Mouse (Mus musculus): ENCODE measurements around the gene Plxnb2.

The Plxnb2 gene

GRCm38 (mm10) chr15:89148496-89149270 lies 31.9 kb downstream of the Plxnb2 start:
- DNase-seq: no peak

GRCm38 (mm10) chr15:89147895-89148294 lies 32.7 kb downstream of the Plxnb2 start:
- no peak for DNase-seq

- peak in 1 of 2 experiments; percentile 45 for DNase-seq
Measured at GRCm38 (mm10) chr15:89147456-89147855, 33.1 kb downstream of the Plxnb2 start.

GRCm38 (mm10) chr15:89147024-89147423 lies 33.6 kb downstream of the Plxnb2 start:
- peak; percentile 59 to 70 for DNase-seq

GRCm38 (mm10) chr15:89146537-89146936 lies 34.1 kb downstream of the Plxnb2 start:
- DNase-seq: peak; percentile 77 to 79

GRCm38 (mm10) chr15:89145813-89146350 lies 34.7 kb downstream of the Plxnb2 start:
- DNase-seq: no peak

GRCm38 (mm10) chr15:89144965-89145364 lies 35.6 kb downstream of the Plxnb2 start:
- no peak for DNase-seq

GRCm38 (mm10) chr15:89143134-89143533 lies 37.5 kb downstream of the Plxnb2 start:
- no peak for DNase-seq

- DNase-seq: no peak
Measured at GRCm38 (mm10) chr15:89141905-89142304, 38.7 kb downstream of the Plxnb2 start.

GRCm38 (mm10) chr15:89141443-89141842 lies 39.1 kb downstream of the Plxnb2 start:
- no peak for DNase-seq

- DNase-seq: peak; percentile 59 to 64
Measured at GRCm38 (mm10) chr15:89140659-89141252, 39.8 kb downstream of the Plxnb2 start, which contains the start of gene Mapk12. Gene Mapk12 (minus strand): TSS chr15:89140703.

GRCm38 (mm10) chr15:89140048-89140658 lies 40.4 kb downstream of the Plxnb2 start:
- peak; percentile 68 to 70 for DNase-seq

- no peak for DNase-seq
Measured at GRCm38 (mm10) chr15:89138531-89138930, 42.1 kb downstream of the Plxnb2 start.

- DNase-seq: no peak
Measured at GRCm38 (mm10) chr15:89138046-89138405, 42.6 kb downstream of the Plxnb2 start.

- peak in 1 of 2 experiments; percentile 50 for DNase-seq
Measured at GRCm38 (mm10) chr15:89137378-89138045, 43.1 kb downstream of the Plxnb2 start.

GRCm38 (mm10) chr15:89136461-89137155 lies 44.0 kb downstream of the Plxnb2 start:
- no peak for DNase-seq

- no peak for DNase-seq
Measured at GRCm38 (mm10) chr15:89131316-89131715, 49.3 kb downstream of the Plxnb2 start.

GRCm38 (mm10) chr15:89130245-89130644 lies 50.3 kb downstream of the Plxnb2 start:
- DNase-seq: no peak

GRCm38 (mm10) chr15:89128382-89129350 lies 51.9 kb downstream of the Plxnb2 start, which contains the start of gene Hdac10:
Gene Hdac10 (minus strand): TSS chr15:89128700.
- DNase-seq: peak; percentile 94 to 97

GRCm38 (mm10) chr15:89127364-89127940 lies 53.1 kb downstream of the Plxnb2 start:
- DNase-seq: no peak

- DNase-seq: no peak
Measured at GRCm38 (mm10) chr15:89126622-89127021, 54.0 kb downstream of the Plxnb2 start.

Data from cerebellum, postnatal 10 days (tissue).